Mouse (Mus musculus) common myeloid progenitor, adult 5-6 weeks (primary cell): ENCODE results near the gene Dock7. TPM values are rescaled to one million over a fixed set of nuclear protein-coding genes. Genes with fewer than 3 reads are reported as not detected.
"Not testable (repeated sequence)": the region's sequence is repeated elsewhere in the genome, so short reads cannot be mapped to it uniquely, and the experiment has no call there.

Experiments
- ATAC-seq: replicated peaks from 2 replicates; pipeline ENCODE4 v1.8.0; 2016; ENCODE audit warnings: low read depth, mild to moderate bottlenecking, moderate TSS enrichment, inconsistent platforms; ENCODE audit not compliant: poor library complexity, severe bottlenecking
- total RNA-seq: library from RNA; stranded (forward); fragments of 200-1000, 187-1606 nt; gene quantifications from 2 replicates; pipeline ENCODE4 v1.2.3, GENCODE M21; 2017

The Dock7 gene
- total RNA-seq, 1 experiment from 2014 or later: 37.9 TPM

DNA sequence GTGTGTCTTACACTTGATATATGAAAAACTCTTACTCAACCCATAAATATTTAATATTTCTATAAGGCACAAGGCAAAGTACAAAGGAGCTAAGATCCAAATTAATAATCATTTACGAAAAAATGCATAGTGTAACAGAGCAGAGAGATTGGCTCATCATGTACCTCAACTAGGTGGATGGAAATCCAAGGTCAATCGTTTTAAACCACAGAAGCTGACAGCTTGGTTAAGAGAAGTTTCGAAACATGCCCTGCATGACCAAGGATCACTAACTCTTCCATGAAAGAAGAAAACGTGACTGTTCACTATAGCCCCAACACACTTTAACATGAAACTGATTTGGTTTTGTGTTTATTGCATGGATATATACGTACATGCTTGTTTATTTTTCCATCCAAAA is 92.3 kb downstream of the Dock7 start:
- ATAC-seq: no peak

DNA sequence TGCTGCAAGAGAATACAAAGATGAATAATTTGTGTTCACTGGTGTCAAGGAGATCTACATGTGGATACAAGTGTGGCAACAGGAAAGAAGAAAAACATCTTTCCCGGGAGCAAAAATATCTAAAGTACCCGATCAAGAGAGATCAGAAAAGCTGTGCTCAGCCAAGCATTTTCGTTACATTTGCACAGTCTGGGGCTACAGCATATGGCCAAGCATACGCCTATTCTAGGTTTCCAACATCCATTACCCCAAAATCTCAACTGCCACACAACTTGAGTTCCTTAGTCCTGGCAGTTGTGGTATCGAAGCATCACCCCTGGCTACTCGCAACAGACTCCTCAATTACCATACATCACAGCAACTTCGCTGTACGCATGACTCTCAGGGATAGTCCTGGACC is 98.5 kb downstream of the Dock7 start:
- ATAC-seq: no peak

GRCm38 (mm10) chr4:99011039-99011438 is 109.7 kb downstream of the Dock7 start:
- ATAC-seq: no peak

GRCm38 (mm10) chr4:99006319-99006718 is 114.4 kb downstream of the Dock7 start:
- no peak for ATAC-seq

GRCm38 (mm10) chr4:99005574-99005973 is 115.1 kb downstream of the Dock7 start:
- ATAC-seq: no peak

GRCm38 (mm10) chr4:98993491-98993890 is 127.2 kb downstream of the Dock7 start:
- no peak for ATAC-seq

DNA sequence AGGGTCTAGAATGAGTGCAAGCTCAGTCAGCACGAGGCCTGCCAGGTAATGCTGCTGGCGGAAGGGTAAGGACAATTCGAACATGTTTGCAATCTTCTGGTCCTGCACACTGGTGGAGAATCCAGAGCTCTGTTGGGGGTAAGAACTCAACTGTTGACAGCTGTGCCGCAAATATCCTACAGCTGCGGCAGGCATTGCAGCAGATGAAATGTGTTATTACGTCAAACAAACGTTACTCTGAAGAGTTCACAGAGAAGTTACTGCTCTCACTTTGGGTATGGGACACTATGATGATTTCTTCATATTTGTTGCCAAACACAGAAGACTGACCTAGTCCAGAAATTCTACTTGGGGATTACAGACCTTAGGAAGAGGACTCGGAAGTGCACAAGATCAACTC is 136.0 kb downstream of the Dock7 start:
- no peak for ATAC-seq

GRCm38 (mm10) chr4:98979976-98980375 is 140.7 kb downstream of the Dock7 start:
- ATAC-seq: not testable (repeated sequence)

- no peak for ATAC-seq
Measured at GRCm38 (mm10) chr4:98978693-98979092, 142.0 kb downstream of the Dock7 start.

GRCm38 (mm10) chr4:98978288-98978687 is 142.4 kb downstream of the Dock7 start:
- ATAC-seq: 0 out of 2 replicates have a peak, but pooled peaks have one; percentile 11

- ATAC-seq: no peak
Measured at GRCm38 (mm10) chr4:98975741-98976140, 145.0 kb downstream of the Dock7 start.

- no peak for ATAC-seq
Measured at GRCm38 (mm10) chr4:98969946-98970345, 150.8 kb downstream of the Dock7 start.

GRCm38 (mm10) chr4:98960243-98960642 is 160.5 kb downstream of the Dock7 start:
- no peak for ATAC-seq

GRCm38 (mm10) chr4:98955986-98956385 is 164.7 kb downstream of the Dock7 start:
- ATAC-seq: no peak

- ATAC-seq: peak; percentile 39; the same call in 1 of the 2 replicates
Measured at GRCm38 (mm10) chr4:98950563-98950962, 170.2 kb downstream of the Dock7 start.

DNA sequence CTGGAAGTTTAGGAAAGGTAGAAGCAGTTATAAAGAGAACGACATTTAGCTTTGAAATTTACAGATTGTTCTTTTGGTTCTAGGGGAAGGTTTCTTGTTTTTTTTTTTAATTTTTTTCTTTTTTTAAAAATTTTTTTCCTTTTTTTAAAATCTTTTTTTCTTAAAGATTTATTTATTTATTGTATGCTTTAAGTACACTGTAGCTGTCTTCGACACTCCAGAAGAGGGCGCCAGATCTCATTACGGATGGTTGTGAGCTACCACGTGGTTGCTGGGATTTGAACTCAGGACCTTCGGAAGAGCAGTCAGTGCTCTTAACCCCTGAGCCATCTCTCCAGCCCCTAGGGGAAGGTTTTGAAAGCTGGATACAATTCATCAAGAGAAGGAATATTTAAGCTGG is 182.5 kb downstream of the Dock7 start:
- not testable (repeated sequence) for ATAC-seq

DNA sequence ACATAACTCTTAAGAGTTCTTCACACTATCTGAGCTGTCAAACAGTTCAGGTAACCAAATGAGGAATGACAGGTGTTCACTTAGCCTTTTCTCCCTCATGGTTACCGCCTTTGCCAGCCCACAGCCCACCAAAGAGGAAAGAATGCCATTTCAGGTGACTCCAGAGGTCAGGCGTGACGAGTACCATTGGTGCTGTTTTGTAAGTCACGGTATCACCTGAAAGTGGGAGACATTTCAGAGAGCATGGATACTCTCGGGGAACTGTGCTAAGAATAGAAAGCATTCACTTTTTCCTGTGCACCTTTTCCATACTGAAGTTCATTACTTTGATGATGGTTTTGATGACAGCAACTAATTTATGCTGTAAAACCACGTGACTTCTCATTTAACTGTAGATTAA is 184.7 kb downstream of the Dock7 start:
- ATAC-seq: no peak

- no peak for ATAC-seq
Measured at GRCm38 (mm10) chr4:98925250-98925781, 195.4 kb downstream of the Dock7 start.

DNA sequence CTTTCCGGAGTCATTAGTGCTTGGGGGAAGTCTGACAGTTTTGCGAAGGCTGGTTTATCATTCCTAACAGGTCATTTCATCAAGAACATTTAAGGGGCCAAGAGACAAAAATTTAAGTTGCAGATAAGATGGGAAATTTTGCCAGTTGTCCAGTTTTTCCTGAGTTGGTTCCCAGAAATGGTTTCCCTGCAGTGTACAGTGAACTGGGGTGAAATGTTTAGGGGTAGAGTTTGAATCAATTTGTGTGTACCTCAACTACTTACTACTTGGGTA is 195.9 kb downstream of the Dock7 start:
- ATAC-seq: no peak

- no peak for ATAC-seq
Measured at GRCm38 (mm10) chr4:98924071-98924905, 196.4 kb downstream of the Dock7 start.

DNA sequence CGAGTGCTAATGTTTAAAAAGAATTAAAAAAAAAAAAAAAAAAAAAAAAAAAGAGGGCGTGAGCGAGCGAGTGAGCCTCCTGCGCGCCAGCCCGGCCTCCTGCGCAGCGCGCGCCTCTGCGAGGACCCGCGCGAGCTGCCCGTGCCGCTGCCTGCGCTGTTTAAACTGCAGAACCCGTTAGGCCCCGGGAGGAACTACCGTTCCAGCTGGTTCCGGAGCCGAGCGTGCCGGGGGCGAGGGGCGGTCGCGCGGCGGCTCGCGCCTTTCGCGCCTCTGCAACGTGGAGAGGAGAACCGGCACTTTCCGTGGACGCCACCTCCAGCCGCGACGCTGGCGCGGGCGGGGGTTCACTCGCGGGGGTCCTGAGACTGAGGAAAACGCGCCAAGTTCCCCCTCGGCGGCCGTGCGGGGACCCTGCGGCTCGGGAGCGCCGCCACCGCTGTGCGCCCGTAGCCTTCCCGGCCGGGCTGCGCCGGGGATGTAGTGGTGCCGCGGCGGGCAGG is 197.1 kb downstream of the Dock7 start, which contains the start of gene Usp1:
Gene Usp1, plus strand, starts transcription at position 243 of the 503 bp plus-strand sequence.
- ATAC-seq: peak; percentile 1; the same call in 1 of the 2 replicates
